Mouse (Mus musculus): ENCODE measurements around the gene Tenm3.

DNA sequence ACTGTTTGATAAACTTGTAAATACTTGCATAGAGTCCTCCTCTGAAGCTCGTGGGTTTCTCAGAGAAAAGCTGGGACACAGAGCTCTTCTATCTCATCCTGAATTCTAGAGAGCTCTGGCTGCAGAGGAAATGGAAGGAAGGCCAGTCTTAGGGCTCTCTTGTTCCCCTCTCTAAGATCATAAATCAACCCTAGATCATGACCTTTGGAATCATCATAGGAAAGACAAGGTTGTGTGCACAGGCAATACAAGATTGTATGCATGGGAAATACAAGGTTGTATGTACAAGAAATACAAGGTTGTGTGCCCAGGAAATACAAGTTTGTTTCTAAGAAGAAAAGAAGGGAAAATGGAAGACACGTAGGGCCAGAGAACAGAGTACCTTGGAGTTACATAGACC is 486.9 kb downstream of the Tenm3 start:
- TF ChIP-seq REST (IDR thresholded peaks at IDR 0.05; ENCODE audit: insufficient read depth, insufficient read length) (no peak), TCF12 (IDR thresholded peaks at IDR 0.05; ENCODE audit: insufficient read depth, poor library complexity, severe bottlenecking) (no peak), POLR2A (IDR thresholded peaks at IDR 0.05; ENCODE audit: insufficient read length, low read depth) (no peak), MAX (IDR thresholded peaks at IDR 0.05; ENCODE audit: low read depth) (no peak)
